Mouse (Mus musculus) cerebral cortex, adult 2 months (tissue): Measurements from ENCODE around the gene Fam208a.

Experiments used
- WGBS: fragments of 180-500 bp; shearing (Covaris S2); methylation state at CpG from one replicate; pipeline ENCODE4 v1.1.7; 2018; 5-methylcytosine and 5-hydroxymethylcytosine counted together

Fam208a gene

GRCm38 (mm10) chr14:27422301-27422700, 6.3 kb upstream of the Fam208a start:
- WGBS: 98% methylated on average over 1 of the region's 1 CpGs

- WGBS: under 1% methylated on average over 72 of the region's 78 CpGs
Observed at GRCm38 (mm10) chr14:27428973-27429711, 508 bp downstream of the Fam208a start.

GRCm38 (mm10) chr14:27430280-27430679, 1.6 kb downstream of the Fam208a start:
- WGBS: 87% methylated on average over 4 of the region's 4 CpGs

GRCm38 (mm10) chr14:27432064-27432463, 3.4 kb downstream of the Fam208a start:
- 94% methylated on average over 2 of the region's 2 CpGs for WGBS

- 98% methylated on average over 1 of the region's 1 CpGs for WGBS
Observed at GRCm38 (mm10) chr14:27436116-27436515, 7.5 kb downstream of the Fam208a start.

GRCm38 (mm10) chr14:27436826-27437225, 8.2 kb downstream of the Fam208a start:
- WGBS: 89% methylated on average over 3 of the region's 3 CpGs

GRCm38 (mm10) chr14:27444851-27445281, 16.2 kb downstream of the Fam208a start:
- WGBS: 29% methylated on average over 2 of the region's 2 CpGs

GRCm38 (mm10) chr14:27446963-27447362, 18.3 kb downstream of the Fam208a start:
- 83% methylated on average over 4 of the region's 4 CpGs for WGBS

- WGBS: 87% methylated on average over 5 of the region's 5 CpGs
Observed at GRCm38 (mm10) chr14:27491399-27491798, 62.8 kb downstream of the Fam208a start.

- whole genome bisulfite sequencing: 90% methylated on average over 4 of the region's 4 CpGs
Observed at GRCm38 (mm10) chr14:27493516-27493915, 64.9 kb downstream of the Fam208a start.

- 91% methylated on average over 4 of the region's 4 CpGs for WGBS
Observed at GRCm38 (mm10) chr14:27501096-27501495, 72.5 kb downstream of the Fam208a start.

GRCm38 (mm10) chr14:27507894-27508643, 79.4 kb downstream of the Fam208a start, which contains the start of gene Ccdc66:
Gene Ccdc66, minus strand, starts transcription at chr14:27508460.
- WGBS: under 1% methylated on average over 51 of the region's 51 CpGs

GRCm38 (mm10) chr14:27508644-27509301, 80.1 kb downstream of the Fam208a start:
- 31% methylated on average over 15 of the region's 15 CpGs for WGBS
